Mouse (Mus musculus) 416B (cell line): Measurements from ENCODE around the gene Anxa9.
"Not testable (repeated sequence)": the region's sequence is repeated elsewhere in the genome, so short reads cannot be mapped to it uniquely, and the experiment has no call there.

Source experiments
- DNase-seq: peaks from one replicate; pipeline ENCODE4 v3.0.0; 2011; ENCODE audit warnings: low read depth

Anxa9 gene

GRCm38 (mm10) chr3:95307100-95307499, at the start of gene Anxa9:
Anxa9 (minus strand) TSS chr3:95307176.
- DNase-seq = no peak

DNA sequence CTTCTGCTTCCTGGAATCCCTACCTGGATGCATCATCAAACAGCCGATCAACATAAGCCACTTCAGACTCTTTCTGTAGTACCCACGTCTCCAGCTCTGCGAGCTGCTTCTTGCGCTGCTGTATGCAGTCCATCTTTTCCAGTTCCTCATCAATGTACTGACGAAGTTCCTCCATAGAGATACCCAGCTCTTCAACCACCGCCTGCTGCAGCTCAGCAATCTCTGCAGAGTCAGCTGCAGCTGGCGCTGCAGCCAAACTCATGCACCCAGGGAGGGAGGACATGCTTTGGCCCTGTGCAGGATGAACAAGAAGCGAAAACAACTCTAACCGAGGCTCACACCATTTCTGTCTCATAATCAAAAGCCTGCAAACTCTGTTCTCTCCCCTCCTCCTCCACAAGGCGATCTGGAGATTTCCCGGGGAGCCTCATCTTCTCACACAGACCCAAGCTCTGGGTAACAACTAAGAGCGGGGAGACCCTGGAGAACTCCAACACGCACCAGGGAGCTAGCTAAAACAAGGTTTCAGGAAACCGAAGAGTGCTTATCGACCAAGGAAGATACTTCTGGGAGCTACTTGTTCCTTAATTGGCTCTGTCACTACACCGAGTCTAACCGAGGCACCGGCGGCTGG, 49.1 kb upstream of the Anxa9 start:
- DNase-seq = not testable (repeated sequence)

GRCm38 (mm10) chr3:95349491-95349890, 42.5 kb upstream of the Anxa9 start:
- DNase-seq = peak; percentile 82

DNA sequence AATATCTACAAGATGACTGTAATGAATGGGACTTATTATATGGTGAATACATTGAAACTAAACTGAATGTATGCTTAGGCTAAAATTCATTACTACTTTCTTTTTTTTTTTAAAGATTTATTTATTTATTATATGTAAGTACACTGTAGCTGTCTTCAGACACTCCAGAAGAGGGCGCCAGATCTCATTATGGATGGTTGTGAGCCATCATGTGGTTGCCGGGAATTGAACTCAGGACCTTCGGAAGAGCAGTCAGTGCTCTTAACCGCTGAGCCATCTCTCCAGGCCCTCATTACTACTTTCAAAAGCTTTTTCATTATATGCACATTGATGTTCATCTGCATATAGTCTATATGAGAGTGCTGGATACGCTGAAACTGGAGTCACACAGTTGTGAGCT, 41.4 kb upstream of the Anxa9 start:
- not testable (repeated sequence) for DNase-seq

- DNase-seq = no peak
These were observed 39.5 kb upstream of the Anxa9 start for GRCm38 (mm10) chr3:95346454-95346853.

DNA sequence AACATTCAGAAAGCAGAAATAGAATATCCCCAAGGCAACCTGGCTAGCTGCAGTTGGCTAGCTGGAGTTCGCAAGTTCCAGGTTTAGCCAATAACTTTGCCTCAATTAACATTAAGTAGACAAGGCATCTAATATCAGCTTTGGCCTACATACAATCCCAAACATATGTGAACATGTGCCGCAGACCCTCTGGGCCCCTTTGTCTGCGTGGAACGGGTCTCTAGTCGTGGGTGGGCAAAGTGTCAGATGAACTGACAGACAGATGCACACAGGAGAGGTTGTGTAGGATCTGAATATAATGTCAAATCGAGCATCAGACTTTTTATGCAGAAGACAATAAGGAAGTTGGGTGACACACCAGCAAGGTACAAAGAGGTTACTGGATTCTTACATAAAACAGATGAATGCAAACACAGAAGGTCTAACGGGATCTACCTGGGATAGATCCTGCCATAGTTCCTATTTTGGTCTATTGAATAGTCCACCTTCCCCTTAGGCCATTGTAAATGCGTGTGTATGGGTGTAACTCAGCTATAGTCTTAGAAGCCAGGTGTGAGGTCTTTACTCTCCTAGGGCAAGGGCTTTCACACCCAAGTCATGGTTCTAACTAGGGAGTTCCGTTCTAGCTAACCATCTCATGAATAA, 36.5 kb upstream of the Anxa9 start:
- not testable (repeated sequence) for DNase-seq

DNA sequence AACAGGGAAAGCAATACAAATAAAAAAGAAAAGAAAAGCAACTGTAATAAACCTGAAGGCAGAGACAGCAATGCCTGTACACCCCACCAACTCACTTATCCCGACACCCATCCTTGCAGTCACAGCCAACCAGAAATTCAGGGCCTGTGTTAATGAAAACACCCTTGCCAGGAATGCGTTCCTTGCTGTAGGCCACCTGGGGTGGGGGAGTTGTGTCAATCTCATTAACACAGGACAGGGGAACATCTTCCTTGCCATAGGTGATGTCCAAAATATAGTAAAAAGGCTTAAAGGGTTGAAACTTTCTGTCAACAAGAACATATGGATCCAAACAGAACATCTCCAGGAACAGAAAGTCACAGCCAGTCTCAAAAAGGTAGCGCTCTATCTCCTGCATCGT, 31.3 kb upstream of the Anxa9 start:
- no peak for DNase-seq

DNA sequence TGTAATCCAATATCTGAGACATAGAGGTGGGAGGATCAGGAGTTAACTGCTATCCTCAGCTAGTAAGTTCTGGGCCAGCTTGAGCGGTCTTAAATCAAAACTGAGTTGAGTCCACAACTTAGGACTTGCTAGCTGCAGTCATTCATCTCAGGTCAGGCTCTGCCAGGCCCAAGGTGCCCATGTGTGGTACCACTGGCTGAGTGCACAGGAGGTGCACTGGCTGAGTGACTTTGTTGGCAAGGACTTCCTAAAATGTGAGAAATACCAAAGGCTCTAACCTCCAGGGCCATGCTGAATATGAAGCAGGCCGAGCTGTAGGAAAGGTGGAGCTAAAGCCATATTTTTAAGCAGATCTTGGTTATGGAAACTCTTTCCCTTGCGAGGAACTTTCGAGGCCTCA, 30.4 kb upstream of the Anxa9 start:
- no peak for DNase-seq

DNA sequence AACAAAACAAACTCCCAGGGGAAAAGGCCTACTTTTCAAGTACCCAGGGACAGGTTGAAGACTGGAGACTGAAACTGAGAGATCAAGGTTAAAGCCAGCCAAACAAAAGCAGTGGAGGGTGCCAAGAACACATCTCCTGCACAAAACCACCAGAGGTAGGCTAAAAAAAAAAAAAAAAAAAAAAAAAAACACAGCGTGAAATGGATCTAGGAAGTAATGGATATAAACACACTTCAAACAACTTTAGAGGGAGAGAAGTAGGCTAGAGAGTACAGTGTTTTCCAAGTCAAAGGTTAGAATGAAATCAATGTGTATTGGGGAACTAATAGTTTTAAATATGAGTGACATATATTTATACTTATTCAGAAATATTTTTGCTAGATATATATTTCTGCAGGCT, 24.6 kb upstream of the Anxa9 start:
- no peak for DNase-seq

GRCm38 (mm10) chr3:95328803-95329404, 21.9 kb upstream of the Anxa9 start:
- no peak for DNase-seq

- DNase-seq = peak; percentile 39
These were observed 17.6 kb upstream of the Anxa9 start for GRCm38 (mm10) chr3:95324454-95325144.

- no peak for DNase-seq
These were observed 16.5 kb upstream of the Anxa9 start for GRCm38 (mm10) chr3:95323429-95323828.

DNA sequence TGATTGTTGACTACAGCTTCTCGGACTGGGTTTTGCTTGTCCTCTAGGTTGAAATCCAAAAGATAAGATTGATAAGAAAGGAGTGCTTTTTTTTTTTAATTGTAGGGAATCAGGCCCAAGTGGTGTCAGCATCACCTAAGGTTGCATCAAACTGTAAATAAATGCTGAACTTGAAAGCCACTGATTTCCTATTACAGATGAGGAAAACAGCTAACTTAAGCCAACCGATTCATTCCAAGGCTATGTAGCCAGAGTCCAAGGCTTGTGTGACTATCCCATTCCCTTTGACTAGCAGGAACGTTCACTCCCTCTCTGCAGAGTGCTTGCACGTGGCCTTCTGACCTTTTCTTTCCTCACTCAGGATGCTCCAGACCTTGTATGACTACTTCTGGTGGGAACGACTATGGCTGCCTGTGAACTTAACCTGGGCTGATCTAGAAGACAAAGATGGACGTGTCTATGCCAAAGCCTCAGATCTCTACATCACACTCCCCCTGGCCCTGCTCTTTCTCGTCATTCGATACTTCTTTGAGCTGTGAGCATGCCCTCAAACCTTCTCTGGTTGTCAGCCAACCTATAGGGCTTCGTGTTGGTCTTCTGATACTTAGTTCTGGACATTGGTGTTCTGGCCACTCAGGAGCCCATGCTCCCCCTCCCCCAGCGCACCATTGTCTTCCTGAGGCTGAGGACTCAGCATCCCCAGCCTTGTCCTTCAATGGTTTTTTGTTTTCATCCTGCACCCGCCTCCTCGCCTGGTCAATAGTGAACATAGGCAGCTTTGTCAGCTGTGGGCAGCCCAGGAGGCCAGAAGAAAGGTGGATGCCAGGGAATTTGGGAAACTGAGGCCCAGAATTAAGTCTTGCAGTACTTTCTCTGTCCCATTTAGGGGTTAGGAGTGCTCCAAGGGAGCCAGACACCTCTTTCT, 13.0 kb upstream of the Anxa9 start:
- DNase-seq = no peak

- no peak for DNase-seq
These were observed 12.1 kb upstream of the Anxa9 start for GRCm38 (mm10) chr3:95319110-95319509.

DNA sequence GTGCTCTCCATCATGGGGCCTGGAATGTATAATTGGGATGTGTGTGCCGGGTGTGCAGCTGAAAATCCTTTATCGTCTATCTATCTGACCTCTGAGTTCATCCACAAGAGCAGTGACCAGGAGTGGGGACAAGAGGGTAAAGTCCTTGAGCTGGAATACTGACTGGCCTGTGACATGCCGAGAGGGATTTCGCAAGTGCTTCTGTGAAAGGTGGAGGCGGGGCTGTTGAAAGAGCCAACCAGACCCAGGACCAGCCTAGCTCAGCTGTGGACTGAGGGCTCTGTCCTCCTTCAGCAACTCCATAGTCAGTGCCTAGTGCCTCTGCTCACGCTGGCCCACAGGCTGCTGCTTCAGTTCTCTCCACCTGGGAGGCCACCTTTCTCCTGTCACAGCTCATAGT, 11.6 kb upstream of the Anxa9 start:
- DNase-seq = peak; percentile 82

DNA sequence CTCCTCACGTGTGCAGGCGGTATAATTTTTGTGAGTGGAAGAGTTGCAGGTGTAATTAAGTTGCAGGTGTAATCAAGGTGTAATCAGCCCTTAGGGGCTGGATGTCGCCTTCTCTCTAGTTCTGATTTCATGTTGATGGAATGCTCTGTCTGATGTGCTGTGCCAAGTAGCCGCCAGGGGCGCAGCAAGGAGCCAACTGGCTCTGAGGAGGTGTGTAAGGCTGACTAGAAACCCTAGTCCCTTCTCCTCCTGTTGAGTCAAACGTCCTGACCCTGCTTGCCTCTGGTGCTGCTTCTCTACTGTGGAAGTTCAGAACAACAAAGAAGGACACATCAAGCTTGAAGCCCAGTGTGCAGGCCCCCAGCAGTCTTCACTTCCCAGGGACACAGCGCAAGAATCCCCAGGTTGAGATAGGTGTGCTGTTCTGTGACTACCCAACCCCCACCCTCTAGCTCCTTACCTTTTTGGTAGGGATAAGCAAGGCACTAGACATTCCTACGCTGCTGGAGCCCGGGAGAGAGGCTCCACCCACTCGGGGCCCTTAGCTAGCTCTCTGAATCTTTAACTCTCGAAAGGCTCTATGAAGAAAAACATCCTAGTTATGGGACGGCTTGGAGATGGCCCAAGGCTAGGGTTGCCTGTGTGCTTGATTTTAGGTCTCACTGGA, 10.6 kb upstream of the Anxa9 start:
- DNase-seq = peak; percentile 73

DNA sequence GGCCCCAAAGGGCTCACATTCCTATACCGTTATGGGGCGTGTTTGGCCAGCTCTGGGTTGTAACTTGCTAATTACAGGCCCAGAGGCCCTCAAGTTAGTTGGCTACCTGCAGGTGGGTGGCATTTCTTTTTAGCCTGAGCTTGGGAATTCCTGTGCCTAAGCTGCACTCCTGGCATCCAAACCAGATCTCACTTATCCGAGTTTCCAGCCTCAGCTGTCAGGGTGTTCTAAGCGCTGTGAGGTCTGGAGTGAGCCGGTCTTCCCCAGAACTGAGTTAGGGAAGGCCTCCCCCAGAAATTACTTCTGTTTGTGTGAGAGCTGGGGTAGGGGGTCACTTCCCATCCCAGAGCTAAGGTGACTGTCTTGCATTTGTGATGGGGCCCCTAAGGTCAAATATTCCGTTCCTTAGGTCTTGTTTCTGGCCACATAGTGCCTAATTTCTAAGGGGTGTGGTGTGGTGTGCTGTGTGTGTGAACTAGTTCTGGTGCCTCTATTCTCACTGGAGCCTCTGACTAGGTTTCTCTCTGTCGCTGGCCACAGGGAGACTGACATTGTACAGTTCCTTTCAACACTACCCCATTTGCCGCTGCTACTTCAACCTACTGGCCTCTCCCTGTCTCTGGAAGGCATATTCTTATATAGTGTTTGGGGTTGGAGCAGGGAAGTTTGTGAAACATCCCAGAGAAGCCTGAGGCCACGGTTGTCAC, 9.0 kb upstream of the Anxa9 start:
- peak; percentile 55 for DNase-seq

GRCm38 (mm10) chr3:95315094-95315843, 8.3 kb upstream of the Anxa9 start:
- peak; percentile 85 for DNase-seq

GRCm38 (mm10) chr3:95314486-95315093, 7.6 kb upstream of the Anxa9 start, which contains the start of gene Cers2:
Cers2 (plus strand) TSS chr3:95314791.
- peak; percentile 64 for DNase-seq
